Mouse (Mus musculus) adrenal gland, postnatal 4 days (tissue): ENCODE data around the gene Dyrk1a. TPM values are rescaled to one million over a fixed set of nuclear protein-coding genes. Genes with fewer than 3 reads are reported as not detected.

Experiments used
- DNase-seq, 2 experiments: peaks; one replicate each; pipeline ENCODE4 v3.0.0; 2021 to 2022; ENCODE audit warnings: low spot score in 2 of 2, mixed read lengths in 2 of 2
- total RNA-seq, 2 experiments: library from RNA; stranded (reverse); gene quantifications; 2 replicates each; pipeline ENCODE4 v1.2.3; 2021

The Dyrk1a gene
- total RNA-seq, 2 experiments from 2014 or later: 86.3 to 92.5 TPM

GRCm38 (mm10) chr16:94701141-94701540 is 131.3 kb downstream of the Dyrk1a start:
- DNase-seq: no peak

GRCm38 (mm10) chr16:94701971-94702370 is 132.2 kb downstream of the Dyrk1a start:
- DNase-seq: no peak

GRCm38 (mm10) chr16:94713480-94714094 is 143.8 kb downstream of the Dyrk1a start:
- peak; percentile 64 to 66 for DNase-seq

GRCm38 (mm10) chr16:94714483-94714882 is 144.7 kb downstream of the Dyrk1a start:
- DNase-seq: no peak

- no peak for DNase-seq
Observed at GRCm38 (mm10) chr16:94717051-94717450, 147.2 kb downstream of the Dyrk1a start.

- no peak for DNase-seq
Observed at GRCm38 (mm10) chr16:94718919-94719318, 149.1 kb downstream of the Dyrk1a start.

- DNase-seq: no peak
Observed at GRCm38 (mm10) chr16:94719488-94719887, 149.7 kb downstream of the Dyrk1a start.

- DNase-seq: no peak
Observed at GRCm38 (mm10) chr16:94720476-94721153, 150.8 kb downstream of the Dyrk1a start.

GRCm38 (mm10) chr16:94721549-94722006 is 151.8 kb downstream of the Dyrk1a start:
- DNase-seq: no peak

- DNase-seq: no peak
Observed at GRCm38 (mm10) chr16:94722936-94723335, 153.1 kb downstream of the Dyrk1a start.

- DNase-seq: peak; percentile 45 to 57
Observed at GRCm38 (mm10) chr16:94724061-94724596, 154.3 kb downstream of the Dyrk1a start.

GRCm38 (mm10) chr16:94724747-94725211 is 155.0 kb downstream of the Dyrk1a start:
- no peak for DNase-seq

- no peak for DNase-seq
Observed at GRCm38 (mm10) chr16:94729236-94729635, 159.4 kb downstream of the Dyrk1a start.

- no peak for DNase-seq
Observed at GRCm38 (mm10) chr16:94731027-94731426, 161.2 kb downstream of the Dyrk1a start.

GRCm38 (mm10) chr16:94735472-94735871 is 165.7 kb downstream of the Dyrk1a start:
- no peak for DNase-seq

- no peak for DNase-seq
Observed at GRCm38 (mm10) chr16:94736462-94737358, 166.9 kb downstream of the Dyrk1a start.

- DNase-seq: no peak
Observed at GRCm38 (mm10) chr16:94737359-94737687, 167.5 kb downstream of the Dyrk1a start.

GRCm38 (mm10) chr16:94743853-94744501 is 174.2 kb downstream of the Dyrk1a start:
- no peak for DNase-seq

- DNase-seq: no peak
Observed at GRCm38 (mm10) chr16:94745016-94745415, 175.2 kb downstream of the Dyrk1a start.
